Mouse (Mus musculus) spleen, postnatal 10 days (tissue): ENCODE results near the gene Fam206a.

Source experiments
- DNase-seq, 2 experiments: peaks; one replicate each; pipeline ENCODE4 v3.0.0; 2021 to 2022; ENCODE audit warnings: low spot score in 2 of 2

Fam206a gene

GRCm38 (mm10) chr4:56801907-56802668 lies at the start of gene Fam206a, which contains the start of gene Elp1:
TSS of gene Fam206a (plus strand) at chr4:56802345.
TSS of gene Elp1 (minus strand) at chr4:56802331.
- DNase-seq, result peak; percentile 96 to 99

GRCm38 (mm10) chr4:56756021-56756420 lies 46.1 kb upstream of the Fam206a start:
- no peak for DNase-seq

- peak in 1 of 2 experiments; percentile 31 for DNase-seq
Measured at GRCm38 (mm10) chr4:56756966-56757600, 45.1 kb upstream of the Fam206a start.

GRCm38 (mm10) chr4:56757693-56758092 lies 44.5 kb upstream of the Fam206a start:
- DNase-seq, result no peak

- DNase-seq, result no peak
Measured at GRCm38 (mm10) chr4:56767861-56768284, 34.3 kb upstream of the Fam206a start.

GRCm38 (mm10) chr4:56768913-56769312 lies 33.2 kb upstream of the Fam206a start:
- no peak for DNase-seq

- DNase-seq, result no peak
Measured at GRCm38 (mm10) chr4:56771065-56771464, 31.1 kb upstream of the Fam206a start.

GRCm38 (mm10) chr4:56791373-56791772 lies 10.8 kb upstream of the Fam206a start:
- peak in 1 of 2 experiments; percentile 21 for DNase-seq

- no peak for DNase-seq
Measured at GRCm38 (mm10) chr4:56802669-56803150, 565 bp downstream of the Fam206a start.

GRCm38 (mm10) chr4:56809050-56809449 lies 6.9 kb downstream of the Fam206a start:
- no peak for DNase-seq

GRCm38 (mm10) chr4:56811642-56812041 lies 9.5 kb downstream of the Fam206a start:
- no peak for DNase-seq

- no peak for DNase-seq
Measured at GRCm38 (mm10) chr4:56812096-56812495, 10.0 kb downstream of the Fam206a start.

GRCm38 (mm10) chr4:56815131-56815530 lies 13.0 kb downstream of the Fam206a start:
- no peak for DNase-seq

GRCm38 (mm10) chr4:56820017-56820550 lies 17.9 kb downstream of the Fam206a start:
- DNase-seq, result no peak

GRCm38 (mm10) chr4:56824231-56824630 lies 22.1 kb downstream of the Fam206a start:
- no peak for DNase-seq

- no peak for DNase-seq
Measured at GRCm38 (mm10) chr4:56828932-56829331, 26.8 kb downstream of the Fam206a start.

- no peak for DNase-seq
Measured at GRCm38 (mm10) chr4:56829511-56829921, 27.4 kb downstream of the Fam206a start.

- no peak for DNase-seq
Measured at GRCm38 (mm10) chr4:56831013-56831609, 29.0 kb downstream of the Fam206a start.

- no peak for DNase-seq
Measured at GRCm38 (mm10) chr4:56831998-56832397, 29.9 kb downstream of the Fam206a start.

- DNase-seq, result no peak
Measured at GRCm38 (mm10) chr4:56837661-56838060, 35.5 kb downstream of the Fam206a start.

GRCm38 (mm10) chr4:56840297-56840696 lies 38.2 kb downstream of the Fam206a start:
- DNase-seq, result no peak

GRCm38 (mm10) chr4:56842501-56842900 lies 40.4 kb downstream of the Fam206a start:
- DNase-seq, result no peak
